Mouse (Mus musculus): ENCODE results near the gene Slc26a9. TPM values are rescaled to one million over a fixed set of nuclear protein-coding genes. Genes with fewer than 3 reads are reported as not detected.

The Slc26a9 gene
- 25.6 and 38.8 TPM in 2 replicates for polyA plus RNA-seq (2012; rRNA removed)

- TF ChIP-seq CTCF (IDR thresholded peaks at IDR 0.05; ENCODE audit: insufficient read depth, low read length) (no peak), POLR2A (IDR thresholded peaks at IDR 0.05; ENCODE audit: borderline replicate concordance, extremely low read depth, low read depth, low read length) (peak; percentile 62; the same call in 1 of the 2 replicates)
- Histone ChIP-seq H3K4me3 (replicated peaks; ENCODE audit: extremely low read depth, low read depth, low read length) (peak within 1 kb of the TSS; percentile 55), H3K4me1 (ENCODE audit: control insufficient read depth, insufficient read depth, low read length) (0 out of 2 replicates have a peak, but pooled peaks cover 2% of the 10 kb centered on the region)
- WGBS, result 60% methylated on average over 10 of the region's 10 CpGs
- DNase-seq, result peak; percentile 55
Observed at GRCm38 (mm10) chr1:131743868-131744464, at the start of gene Slc26a9. Gene Slc26a9 (plus strand): TSS chr1:131744022.

GRCm38 (mm10) chr1:131695308-131695707, 48.5 kb upstream of the Slc26a9 start:
- Histone ChIP-seq H3K4me1 (ENCODE audit: control insufficient read depth, insufficient read depth, low read length) (peaks cover 5% of the 10 kb centered on the region; the same call in 1 of the 2 replicates), H3K4me3 (replicated peaks; ENCODE audit: extremely low read depth, low read depth, low read length) (no peak overlapping the region)
- no peak for TF ChIP-seq CTCF (IDR thresholded peaks at IDR 0.05; ENCODE audit: insufficient read depth, low read length)
- no peak for TF ChIP-seq POLR2A (IDR thresholded peaks at IDR 0.05; ENCODE audit: borderline replicate concordance, extremely low read depth, low read depth, low read length)
- WGBS, result 64% methylated on average over 2 of the region's 2 CpGs
- DNase-seq, result no peak

- WGBS, result 43% methylated on average over 4 of the region's 4 CpGs
- TF ChIP-seq POLR2A (IDR thresholded peaks at IDR 0.05; ENCODE audit: borderline replicate concordance, extremely low read depth, low read depth, low read length) (no peak), CTCF (IDR thresholded peaks at IDR 0.05; ENCODE audit: insufficient read depth, low read length) (no peak)
- no peak for DNase-seq
- no peak overlapping the region for H3K4me3 ChIP-seq (replicated peaks; ENCODE audit: extremely low read depth, low read depth, low read length)
- H3K4me1 ChIP-seq (ENCODE audit: control insufficient read depth, insufficient read depth, low read length), result no peaks in the 10 kb centered on the region; the same call in 1 of the 2 replicates
Observed at GRCm38 (mm10) chr1:131696325-131696724, 47.5 kb upstream of the Slc26a9 start.

- H3K4me1 ChIP-seq (ENCODE audit: control insufficient read depth, insufficient read depth, low read length), result no peaks in the 10 kb centered on the region
- DNase-seq, result no peak
- WGBS, result 91% methylated on average over 3 of the region's 3 CpGs
- H3K4me3 ChIP-seq (replicated peaks; ENCODE audit: extremely low read depth, low read depth, low read length), result no peak overlapping the region
- TF ChIP-seq POLR2A (IDR thresholded peaks at IDR 0.05; ENCODE audit: borderline replicate concordance, extremely low read depth, low read depth, low read length) (no peak), CTCF (IDR thresholded peaks at IDR 0.05; ENCODE audit: insufficient read depth, low read length) (no peak)
Observed at GRCm38 (mm10) chr1:131698770-131699169, 45.1 kb upstream of the Slc26a9 start.

GRCm38 (mm10) chr1:131699642-131700041, 44.2 kb upstream of the Slc26a9 start:
- no peak for TF ChIP-seq POLR2A (IDR thresholded peaks at IDR 0.05; ENCODE audit: borderline replicate concordance, extremely low read depth, low read depth, low read length)
- no peak for TF ChIP-seq CTCF (IDR thresholded peaks at IDR 0.05; ENCODE audit: insufficient read depth, low read length)
- Histone ChIP-seq H3K4me3 (replicated peaks; ENCODE audit: extremely low read depth, low read depth, low read length) (no peak overlapping the region), H3K4me1 (ENCODE audit: control insufficient read depth, insufficient read depth, low read length) (no peaks in the 10 kb centered on the region)
- no peak for DNase-seq
- 56% methylated on average over 4 of the region's 4 CpGs for WGBS

GRCm38 (mm10) chr1:131700447-131700846, 43.4 kb upstream of the Slc26a9 start:
- no peak overlapping the region for H3K4me3 ChIP-seq (replicated peaks; ENCODE audit: extremely low read depth, low read depth, low read length)
- 42% methylated on average over 5 of the region's 5 CpGs for WGBS
- no peaks in the 10 kb centered on the region for H3K4me1 ChIP-seq (ENCODE audit: control insufficient read depth, insufficient read depth, low read length)
- TF ChIP-seq CTCF (IDR thresholded peaks at IDR 0.05; ENCODE audit: insufficient read depth, low read length), result no peak
- TF ChIP-seq POLR2A (IDR thresholded peaks at IDR 0.05; ENCODE audit: borderline replicate concordance, extremely low read depth, low read depth, low read length), result no peak
- DNase-seq, result no peak

GRCm38 (mm10) chr1:131701391-131701790, 42.4 kb upstream of the Slc26a9 start:
- no peaks in the 10 kb centered on the region for H3K4me1 ChIP-seq (ENCODE audit: control insufficient read depth, insufficient read depth, low read length)
- H3K4me3 ChIP-seq (replicated peaks; ENCODE audit: extremely low read depth, low read depth, low read length), result no peak overlapping the region
- no peak for DNase-seq
- 0 out of 2 replicates have a peak, but pooled peaks have one; percentile 5 for TF ChIP-seq CTCF (IDR thresholded peaks at IDR 0.05; ENCODE audit: insufficient read depth, low read length)
- no peak for TF ChIP-seq POLR2A (IDR thresholded peaks at IDR 0.05; ENCODE audit: borderline replicate concordance, extremely low read depth, low read depth, low read length)
- WGBS, result 87% methylated on average over 5 of the region's 5 CpGs

GRCm38 (mm10) chr1:131702094-131702766, 41.6 kb upstream of the Slc26a9 start:
- Histone ChIP-seq H3K4me1 (ENCODE audit: control insufficient read depth, insufficient read depth, low read length) (no peaks in the 10 kb centered on the region), H3K4me3 (replicated peaks; ENCODE audit: extremely low read depth, low read depth, low read length) (no peak overlapping the region)
- TF ChIP-seq POLR2A (IDR thresholded peaks at IDR 0.05; ENCODE audit: borderline replicate concordance, extremely low read depth, low read depth, low read length) (no peak), CTCF (IDR thresholded peaks at IDR 0.05; ENCODE audit: insufficient read depth, low read length) (no peak)
- no peak for DNase-seq
- WGBS, result 42% methylated on average over 8 of the region's 8 CpGs

GRCm38 (mm10) chr1:131703482-131703881, 40.3 kb upstream of the Slc26a9 start:
- H3K4me3 ChIP-seq (replicated peaks; ENCODE audit: extremely low read depth, low read depth, low read length), result no peak overlapping the region
- DNase-seq, result no peak
- whole genome bisulfite sequencing, result 83% methylated on average over 2 of the region's 2 CpGs
- TF ChIP-seq POLR2A (IDR thresholded peaks at IDR 0.05; ENCODE audit: borderline replicate concordance, extremely low read depth, low read depth, low read length) (no peak), CTCF (IDR thresholded peaks at IDR 0.05; ENCODE audit: insufficient read depth, low read length) (no peak)
- no peaks in the 10 kb centered on the region for H3K4me1 ChIP-seq (ENCODE audit: control insufficient read depth, insufficient read depth, low read length)

- peak; percentile 66 for DNase-seq
- H3K4me1 ChIP-seq (ENCODE audit: control insufficient read depth, insufficient read depth, low read length), result no peaks in the 10 kb centered on the region
- TF ChIP-seq POLR2A (IDR thresholded peaks at IDR 0.05; ENCODE audit: borderline replicate concordance, extremely low read depth, low read depth, low read length) (no peak), CTCF (IDR thresholded peaks at IDR 0.05; ENCODE audit: insufficient read depth, low read length) (peak; percentile 92)
- 17% methylated on average over 4 of the region's 4 CpGs for WGBS
- H3K4me3 ChIP-seq (replicated peaks; ENCODE audit: extremely low read depth, low read depth, low read length), result no peak overlapping the region
Observed at GRCm38 (mm10) chr1:131708338-131708737, 35.5 kb upstream of the Slc26a9 start.
